Mouse (Mus musculus): ENCODE results near the gene Elof1. TPM values are rescaled to one million over a fixed set of nuclear protein-coding genes. Genes with fewer than 3 reads are reported as not detected.

The Elof1 gene
- total RNA-seq, 2 experiments from 2014 or later = 26.2 to 70.8 TPM

DNA sequence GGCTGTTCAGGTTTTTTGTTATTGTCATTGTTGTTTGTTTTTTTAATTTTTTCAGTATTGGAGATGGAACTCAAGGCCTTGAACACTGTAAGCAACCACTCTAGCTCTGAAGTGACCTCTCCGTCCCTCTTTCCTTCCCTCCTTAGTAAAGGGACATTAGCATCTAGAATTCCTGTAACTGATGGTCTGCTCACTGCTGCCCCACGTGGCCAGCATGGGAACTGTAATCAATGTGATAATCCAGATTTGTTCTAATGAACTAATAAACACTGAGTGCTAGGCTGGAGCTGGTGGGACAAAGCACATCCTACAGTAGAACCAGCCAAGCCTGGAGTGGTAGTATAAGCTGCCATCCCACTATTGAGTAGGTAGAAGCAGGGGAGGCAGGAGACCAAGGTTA is 21.5 kb upstream of the Elof1 start:
- ATAC-seq (replicated peaks; ENCODE audit: low FRiP score, poor library complexity, severe bottlenecking) = peak; percentile 43; the same call in 1 of the 2 replicates

- ATAC-seq (replicated peaks; ENCODE audit: low FRiP score, poor library complexity, severe bottlenecking) = no peak
These were observed 20.0 kb upstream of the Elof1 start for GRCm38 (mm10) chr9:22136765-22137547.

DNA sequence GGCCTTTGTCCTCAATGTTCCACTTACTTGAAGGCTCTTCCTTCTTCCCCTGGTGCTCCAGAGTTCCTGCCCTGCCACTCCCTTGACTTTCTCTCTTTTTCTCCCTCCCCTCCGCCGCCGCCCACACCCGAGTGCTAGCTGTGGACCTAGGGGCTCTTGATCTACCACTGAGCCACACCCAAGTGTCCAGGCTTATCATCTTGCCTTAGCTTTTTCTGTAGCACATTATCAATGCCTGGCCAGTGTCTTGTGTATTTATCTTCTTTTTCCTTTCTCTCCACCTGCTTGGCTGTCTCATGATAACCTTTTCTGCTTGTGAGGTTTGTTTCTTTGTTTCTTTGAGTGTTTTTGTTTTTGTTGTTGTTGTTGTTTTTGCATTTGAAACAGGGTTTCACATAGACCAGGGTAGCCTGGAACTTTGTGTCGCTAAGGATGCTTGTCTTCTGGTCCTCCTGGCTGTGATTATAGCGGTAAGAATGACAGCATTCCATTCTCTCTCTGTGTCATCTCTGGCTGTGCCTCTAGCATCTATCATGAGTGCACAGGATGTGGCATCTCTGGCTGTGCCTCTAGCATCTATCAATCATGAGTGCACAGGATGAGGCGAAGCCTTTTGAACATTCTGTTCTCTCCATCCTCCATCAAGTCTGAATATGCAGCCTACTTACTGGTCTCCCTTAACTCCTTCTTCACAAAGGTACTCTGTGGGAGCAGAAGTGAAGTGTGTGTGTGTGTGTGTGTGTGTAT is 18.8 kb upstream of the Elof1 start, which contains the start of gene Acp5:
Gene Acp5 (minus strand): TSS at position 68 of the 747 bp plus-strand sequence.
- ATAC-seq (replicated peaks; ENCODE audit: low FRiP score, poor library complexity, severe bottlenecking) = peak; percentile 78

- peak; percentile 13 for ATAC-seq (replicated peaks; ENCODE audit: low FRiP score, poor library complexity, severe bottlenecking)
These were observed 18.1 kb upstream of the Elof1 start for GRCm38 (mm10) chr9:22134988-22135643.

GRCm38 (mm10) chr9:22134246-22134890 is 17.4 kb upstream of the Elof1 start:
- no peak for ATAC-seq (replicated peaks; ENCODE audit: low FRiP score, poor library complexity, severe bottlenecking)

DNA sequence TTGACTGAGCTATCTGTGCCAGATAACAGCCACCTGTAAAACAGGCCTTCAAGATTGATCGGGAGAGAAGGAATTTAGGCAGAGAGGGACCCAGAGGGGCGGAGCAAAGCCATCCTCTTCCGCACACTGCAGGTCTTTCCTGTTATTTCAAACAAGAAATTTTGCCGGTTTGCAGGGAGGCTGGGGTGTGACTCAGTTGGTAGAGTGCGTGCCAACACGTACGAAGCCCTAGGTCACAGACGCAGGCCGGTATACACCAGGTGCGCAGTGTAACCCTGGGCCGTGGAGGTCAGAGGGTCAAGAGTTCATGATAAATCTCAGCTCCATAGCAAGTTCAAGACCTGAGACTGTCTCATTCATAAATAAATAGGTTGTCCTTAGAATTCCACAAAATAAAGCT is 15.2 kb upstream of the Elof1 start:
- ATAC-seq (replicated peaks; ENCODE audit: low FRiP score, poor library complexity, severe bottlenecking) = no peak

GRCm38 (mm10) chr9:22131226-22131981 is 14.4 kb upstream of the Elof1 start:
- ATAC-seq (replicated peaks; ENCODE audit: low FRiP score, poor library complexity, severe bottlenecking) = peak; percentile 63

- no peak for ATAC-seq (replicated peaks; ENCODE audit: low FRiP score, poor library complexity, severe bottlenecking)
These were observed 8.5 kb upstream of the Elof1 start for GRCm38 (mm10) chr9:22125246-22126027.

GRCm38 (mm10) chr9:22124169-22124568 is 7.2 kb upstream of the Elof1 start:
- ATAC-seq (replicated peaks; ENCODE audit: low FRiP score, poor library complexity, severe bottlenecking) = no peak

- peak; percentile 68 for ATAC-seq (replicated peaks; ENCODE audit: low FRiP score, poor library complexity, severe bottlenecking)
These were observed 6.2 kb upstream of the Elof1 start for GRCm38 (mm10) chr9:22123069-22123609.

DNA sequence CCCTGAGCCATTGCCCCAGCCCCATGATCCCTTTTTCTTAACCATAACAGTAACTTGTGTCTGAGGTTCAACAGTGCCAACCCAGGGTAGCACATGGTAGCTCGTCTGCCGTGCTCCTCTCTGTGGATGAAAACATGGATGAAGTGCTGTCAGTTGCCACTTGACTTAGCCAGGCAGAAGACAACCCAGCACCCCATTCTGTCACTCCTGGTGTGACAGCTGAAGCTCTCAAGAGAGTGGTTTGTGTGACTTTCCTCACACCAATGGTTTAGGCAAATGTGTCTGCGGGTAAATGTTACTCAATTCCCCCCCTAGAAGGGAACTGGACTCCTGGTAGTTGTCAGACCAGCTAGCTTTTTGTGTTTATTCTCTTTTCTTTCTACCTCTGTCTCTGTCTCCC is 5.0 kb upstream of the Elof1 start:
- no peak for ATAC-seq (replicated peaks; ENCODE audit: low FRiP score, poor library complexity, severe bottlenecking)

- ATAC-seq (replicated peaks; ENCODE audit: low FRiP score, poor library complexity, severe bottlenecking) = peak; percentile 70
These were observed 4.6 kb upstream of the Elof1 start for GRCm38 (mm10) chr9:22121545-22121944.

- no peak for ATAC-seq (replicated peaks; ENCODE audit: low FRiP score, poor library complexity, severe bottlenecking)
These were observed 2.6 kb upstream of the Elof1 start for GRCm38 (mm10) chr9:22119543-22119942.

GRCm38 (mm10) chr9:22117754-22118456 is 933 bp upstream of the Elof1 start:
- peak; percentile 43; the same call in 1 of the 2 replicates for ATAC-seq (replicated peaks; ENCODE audit: low FRiP score, poor library complexity, severe bottlenecking)

- no peak for ATAC-seq (replicated peaks; ENCODE audit: low FRiP score, poor library complexity, severe bottlenecking)
These were observed 886 bp downstream of the Elof1 start for GRCm38 (mm10) chr9:22116086-22116485.

DNA sequence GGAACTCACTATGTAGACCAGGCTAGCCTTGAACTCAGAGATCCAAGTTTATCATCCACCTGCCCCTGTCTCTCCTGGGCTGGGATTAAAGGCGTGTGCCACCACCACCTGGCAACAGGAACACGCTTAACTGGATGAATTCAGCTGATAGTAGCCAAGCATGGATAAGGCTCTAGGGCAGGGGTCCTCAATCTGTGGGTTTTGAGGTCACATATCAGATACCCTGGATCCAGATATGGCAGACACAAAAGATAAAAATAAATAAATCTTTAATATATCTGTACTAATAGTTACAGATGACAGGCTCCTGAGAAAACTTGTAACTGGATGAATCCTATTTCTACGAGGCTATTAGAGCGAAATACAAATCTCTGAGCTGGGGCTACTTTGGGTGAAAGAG is 1.3 kb downstream of the Elof1 start:
- ATAC-seq (replicated peaks; ENCODE audit: low FRiP score, poor library complexity, severe bottlenecking) = no peak

DNA sequence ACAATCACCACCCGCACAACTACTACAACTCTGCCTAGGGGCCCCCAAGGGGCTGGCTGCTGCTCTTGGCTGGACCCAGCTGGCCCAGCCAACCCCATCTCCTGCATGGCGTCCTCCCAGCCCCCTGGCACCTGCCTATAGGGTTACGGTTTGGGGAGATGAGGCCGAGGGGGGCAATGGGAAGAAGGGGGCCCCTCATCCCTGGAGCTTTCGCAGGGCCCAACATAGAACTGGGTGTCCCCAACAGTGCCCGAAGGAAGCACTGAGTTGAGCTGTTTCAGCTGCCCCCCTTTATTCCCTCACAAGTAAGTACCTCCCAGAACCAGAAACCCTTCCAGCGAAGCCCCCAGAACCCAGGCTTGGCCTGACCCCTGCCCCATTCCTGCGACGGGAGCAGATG is 8.8 kb downstream of the Elof1 start:
- no peak for ATAC-seq (replicated peaks; ENCODE audit: low FRiP score, poor library complexity, severe bottlenecking)

DNA sequence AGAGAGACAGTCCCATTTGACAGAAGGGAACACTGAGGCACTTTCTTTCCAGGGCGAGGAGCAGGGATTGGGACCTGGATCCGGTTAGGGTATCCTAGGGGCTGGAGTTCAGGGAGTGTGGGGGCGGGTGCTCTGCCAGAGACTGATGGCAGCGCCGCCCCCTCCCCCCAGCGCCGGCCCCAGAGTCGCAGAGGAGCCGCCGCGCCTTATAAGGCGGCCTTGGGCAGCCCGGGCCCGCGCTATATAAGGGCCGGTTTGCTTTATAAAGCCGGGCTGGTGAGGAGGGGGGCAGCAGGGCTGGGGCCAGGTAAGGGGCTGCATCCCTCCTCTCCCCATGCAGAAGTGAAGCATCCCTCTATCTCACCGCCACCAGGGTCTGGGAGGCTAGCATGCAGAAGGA is 17.1 kb downstream of the Elof1 start:
- ATAC-seq (replicated peaks; ENCODE audit: low FRiP score, poor library complexity, severe bottlenecking) = no peak
